Mouse (Mus musculus) A20 (cell line): ENCODE data around the gene Itln1.

Experiments used
- DNase-seq: peaks from one replicate; pipeline ENCODE4 v3.0.0-alpha.2; 2011; ENCODE audit warnings: low read depth, low spot score

Itln1 gene

GRCm38 (mm10) chr1:171535194-171535593, at the start of gene Itln1:
Gene Itln1, minus strand, starts transcription at chr1:171535294.
- no peak for DNase-seq

DNA sequence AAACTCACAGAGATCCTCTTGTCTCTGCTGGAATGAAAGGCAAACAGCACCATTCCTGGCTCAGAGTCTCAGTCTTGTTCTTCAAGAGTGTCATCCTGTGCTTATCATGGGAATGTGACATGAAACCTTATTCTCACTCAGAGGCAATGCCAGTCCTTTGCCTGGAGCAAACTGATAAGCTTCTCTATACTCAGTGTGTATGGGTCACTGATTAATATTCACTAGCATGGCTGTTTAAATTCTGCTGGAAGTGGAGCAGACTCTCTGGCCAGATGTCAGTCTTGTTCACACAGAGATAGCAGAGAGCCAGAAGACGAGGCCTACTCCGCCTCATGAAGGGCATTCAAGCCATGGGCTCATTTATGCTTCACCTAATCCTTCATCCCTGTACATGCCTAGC, 49.5 kb upstream of the Itln1 start:
- DNase-seq, result no peak

DNA sequence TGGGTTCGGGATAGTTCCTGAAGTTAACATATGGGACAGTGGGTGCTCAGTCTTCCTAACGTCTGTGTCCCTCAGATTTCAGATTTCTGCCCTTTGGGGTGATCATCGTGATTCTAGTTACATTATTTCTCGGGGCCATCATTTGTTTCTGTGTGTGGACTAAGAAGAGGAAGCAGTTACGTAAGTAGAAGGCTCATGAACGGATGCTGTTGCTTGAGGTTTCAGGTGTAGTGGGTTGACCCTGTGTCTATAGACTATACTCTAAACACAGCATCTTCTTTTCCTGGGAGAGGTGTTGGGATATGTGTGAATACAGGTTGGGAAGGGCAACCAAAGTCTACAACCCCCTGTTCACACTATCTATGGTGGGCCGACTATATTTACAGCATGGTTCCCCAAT, 42.1 kb upstream of the Itln1 start:
- DNase-seq, result no peak

DNA sequence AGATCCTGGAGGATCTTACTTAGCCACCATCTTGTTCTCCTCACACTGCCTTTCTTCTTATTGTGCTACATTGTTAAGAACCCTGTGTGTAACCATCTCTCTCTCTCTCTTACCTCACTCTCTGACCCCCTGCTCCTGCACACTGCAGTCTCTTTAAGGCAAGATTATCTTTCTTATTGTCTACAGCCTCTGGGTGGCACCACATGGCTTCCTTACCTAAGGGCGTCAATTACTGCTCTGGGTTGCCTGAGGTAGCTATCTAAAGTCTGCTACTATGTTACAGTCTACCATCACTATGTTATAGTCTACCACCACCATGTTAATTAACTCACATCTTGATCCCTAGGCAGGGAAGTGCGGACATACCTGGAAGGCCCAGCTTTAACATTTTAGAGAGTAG, 33.3 kb upstream of the Itln1 start:
- peak; percentile 81 for DNase-seq

DNA sequence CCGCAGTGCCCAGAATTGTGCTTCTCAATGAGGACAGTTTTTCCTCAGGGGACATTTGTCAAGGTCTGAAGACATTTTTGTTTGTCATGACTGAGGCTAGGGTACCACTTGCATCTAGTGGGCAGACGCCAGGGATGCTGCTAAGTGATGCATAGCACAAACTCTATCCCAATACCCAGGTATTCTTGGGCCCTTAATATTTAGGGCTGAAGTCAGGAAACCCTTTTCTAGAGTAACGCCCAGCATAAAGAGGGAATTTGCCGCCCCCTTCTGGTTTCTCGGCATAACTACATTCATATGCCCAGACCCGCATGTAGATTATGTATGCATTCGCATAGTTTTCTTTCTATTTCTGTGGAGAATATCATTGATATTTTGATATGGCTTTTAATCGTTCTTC, 31.7 kb upstream of the Itln1 start:
- peak; percentile 89 for DNase-seq

GRCm38 (mm10) chr1:171565888-171566287, 30.8 kb upstream of the Itln1 start:
- DNase-seq, result no peak

GRCm38 (mm10) chr1:171564247-171564646, 29.2 kb upstream of the Itln1 start:
- DNase-seq, result peak; percentile 92

- peak; percentile 70 for DNase-seq
Observed at GRCm38 (mm10) chr1:171563042-171563441, 27.9 kb upstream of the Itln1 start.

DNA sequence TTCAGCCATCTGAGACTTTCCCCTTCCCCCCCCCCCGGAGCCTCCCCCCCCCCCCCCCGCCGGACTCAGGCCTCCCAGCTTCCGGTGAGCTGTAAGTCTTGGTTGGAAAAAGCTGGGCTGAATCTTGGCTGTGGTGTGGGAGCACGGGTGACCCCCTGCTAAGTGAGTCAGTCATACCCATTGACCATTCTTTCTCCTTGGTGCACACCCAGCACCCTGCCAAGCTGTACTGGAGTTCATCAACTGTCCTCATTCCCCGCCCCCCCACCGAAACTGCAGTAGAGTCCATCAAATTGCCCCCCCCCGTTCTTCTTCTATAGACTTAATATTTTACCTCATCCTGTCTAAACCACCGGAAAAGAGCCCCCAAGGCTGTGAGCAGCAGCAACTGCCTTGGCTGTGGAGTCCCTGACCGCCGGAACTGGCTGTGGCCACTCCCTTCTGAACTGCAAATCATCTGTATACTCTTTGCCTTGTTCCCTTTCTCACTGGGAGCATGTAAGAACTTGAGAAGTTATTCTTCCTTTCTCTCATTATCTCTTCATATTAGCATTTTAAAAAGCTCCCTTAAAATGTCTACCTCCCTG, 26.6 kb upstream of the Itln1 start:
- DNase-seq, result no peak

DNA sequence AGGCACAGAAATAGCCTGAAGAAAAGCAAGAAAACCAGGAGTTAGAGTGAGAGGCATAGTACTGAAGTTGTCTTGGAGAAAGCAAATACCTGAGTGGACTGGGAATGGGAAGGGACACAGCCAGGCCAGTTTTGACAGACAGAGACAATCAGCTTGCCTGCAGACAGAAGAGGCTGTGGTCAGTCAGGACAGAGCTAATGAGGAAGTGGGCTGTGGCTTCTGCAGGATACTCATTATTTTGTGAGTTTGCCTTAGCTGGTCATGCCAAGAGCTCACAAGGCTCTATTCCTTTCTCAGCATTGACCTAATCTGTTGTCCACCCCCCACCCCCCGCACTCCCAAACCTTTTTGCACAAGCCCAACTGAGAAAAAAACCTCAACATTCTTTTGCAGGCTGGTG, 26.1 kb upstream of the Itln1 start:
- peak; percentile 51 for DNase-seq

DNA sequence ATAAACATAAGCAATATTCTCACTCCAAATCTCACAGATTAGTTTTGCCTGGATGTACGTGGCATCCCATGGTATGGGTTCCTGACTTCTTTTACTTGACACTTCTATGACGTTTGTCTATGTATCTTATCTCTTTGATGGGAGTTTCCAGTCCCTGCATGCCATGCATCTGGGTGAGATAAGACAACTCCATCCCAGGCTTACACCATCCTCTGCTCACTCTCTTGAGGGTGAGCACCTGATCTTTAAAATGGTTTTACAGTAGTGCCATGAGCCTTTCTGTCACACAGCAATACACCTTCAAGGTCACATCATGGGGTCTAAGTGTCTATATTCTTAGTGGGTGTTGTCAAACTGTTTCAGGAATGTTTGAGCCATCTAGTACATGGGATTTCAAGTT, 25.2 kb upstream of the Itln1 start:
- DNase-seq, result no peak

DNA sequence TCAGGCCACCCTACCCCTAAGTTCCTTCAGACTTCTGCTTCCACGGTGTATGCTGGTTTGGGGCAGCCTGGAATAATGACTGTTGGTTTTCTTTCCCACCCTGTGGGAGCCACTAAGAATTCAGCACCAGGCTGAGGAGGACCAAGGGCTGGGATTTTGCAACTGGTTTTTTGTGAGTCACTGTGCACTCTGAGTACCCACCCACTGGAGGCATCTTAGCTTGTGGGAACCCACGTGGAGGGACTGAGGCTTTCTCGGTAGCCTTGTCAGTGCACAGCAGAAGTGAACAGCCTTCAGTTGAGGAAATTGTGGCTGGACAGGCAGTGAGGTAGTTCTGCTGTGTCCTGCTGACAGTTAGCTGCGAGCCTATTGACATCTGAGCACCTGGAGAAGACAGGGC, 23.8 kb upstream of the Itln1 start, which contains the start of gene Cd244a:
Gene Cd244a (plus strand): TSS at position 296 of the 400 bp plus-strand sequence.
- DNase-seq, result no peak

- DNase-seq, result no peak
Observed at GRCm38 (mm10) chr1:171558407-171558806, 23.3 kb upstream of the Itln1 start.

DNA sequence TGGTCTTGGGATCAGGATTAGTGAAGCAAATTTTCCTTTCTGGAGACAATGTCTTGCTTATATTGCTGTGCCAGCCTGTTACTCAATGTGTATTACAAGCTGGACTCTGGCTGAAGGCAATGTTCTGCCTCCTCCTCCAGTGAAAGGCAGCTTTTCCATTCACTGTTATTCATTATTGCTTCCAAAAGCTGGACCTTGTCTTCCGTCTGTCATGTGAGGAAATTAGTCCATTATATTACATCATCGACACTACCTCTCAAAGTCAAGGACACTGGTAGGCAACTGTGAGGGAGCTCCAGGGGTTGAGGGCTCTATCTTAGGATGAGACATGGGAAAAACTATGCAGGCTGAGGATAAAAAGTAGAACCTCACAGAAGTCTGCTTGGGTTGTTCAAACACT, 21.3 kb upstream of the Itln1 start:
- DNase-seq, result no peak

DNA sequence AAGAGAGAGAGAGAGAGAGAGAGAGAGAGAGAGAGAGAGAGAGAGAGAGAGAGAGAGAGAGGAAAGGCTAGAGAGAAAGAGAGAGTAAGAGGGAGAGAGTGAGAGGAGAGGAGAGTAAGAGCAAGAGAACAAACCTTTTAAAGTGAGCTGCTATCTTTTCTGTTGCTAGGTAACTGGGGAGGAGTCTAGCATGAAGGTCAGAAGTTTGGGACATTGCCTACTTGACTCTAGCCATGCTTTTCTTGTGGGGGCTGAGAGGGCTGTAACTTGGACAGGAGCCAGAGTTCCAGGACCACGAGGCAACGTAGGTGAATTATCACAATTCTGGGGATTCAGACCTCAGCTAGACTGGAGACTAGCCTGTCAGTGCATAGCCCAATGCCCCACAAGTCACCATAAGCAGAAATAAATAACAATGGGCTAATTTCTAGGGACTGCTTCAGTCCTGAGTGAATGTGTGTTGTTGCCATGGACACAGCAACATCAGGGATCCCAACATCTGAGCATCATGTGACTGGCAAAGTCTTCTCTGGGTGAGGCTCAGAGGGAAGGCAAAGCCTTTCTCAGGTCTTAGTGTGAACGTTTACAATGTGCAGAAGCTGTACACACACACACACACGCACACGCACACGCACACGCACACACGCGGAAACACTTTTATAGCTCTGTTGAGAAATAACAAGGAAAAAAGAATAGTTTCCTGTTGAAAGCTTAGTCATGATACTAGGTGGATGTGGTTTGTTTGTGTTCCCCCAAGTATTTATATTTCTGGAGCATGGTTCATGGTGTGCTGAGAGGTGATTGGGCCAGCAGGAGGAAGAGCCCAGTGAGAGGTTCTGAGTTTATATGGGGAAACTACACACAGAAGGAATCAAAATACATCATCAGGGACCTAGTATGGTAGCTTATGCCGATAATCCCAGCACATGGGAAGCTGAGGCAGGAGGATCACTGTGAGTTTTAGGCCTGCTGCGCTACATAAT, 18.6 kb upstream of the Itln1 start:
- peak; percentile 76 for DNase-seq

DNA sequence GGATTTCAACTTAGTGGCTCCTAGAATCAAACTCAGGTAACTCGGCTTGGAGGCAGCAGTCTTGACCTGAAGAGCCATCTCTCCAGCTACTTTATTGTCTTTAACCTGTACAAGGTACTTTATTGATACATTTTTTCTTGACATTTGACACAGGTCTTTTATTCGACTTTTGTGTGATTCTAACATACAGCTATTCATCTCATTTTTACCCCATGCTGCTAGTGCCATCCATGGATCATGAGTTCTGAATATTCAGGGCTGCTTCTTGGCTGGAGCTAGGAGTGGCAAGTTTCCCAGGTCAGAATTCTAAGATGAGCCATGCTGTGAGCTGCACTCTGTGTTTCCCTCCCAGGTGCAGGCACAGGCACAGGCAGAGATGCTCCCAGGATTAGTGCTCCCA, 17.1 kb upstream of the Itln1 start:
- peak; percentile 76 for DNase-seq

GRCm38 (mm10) chr1:171551326-171551725, 16.2 kb upstream of the Itln1 start:
- DNase-seq, result peak; percentile 98

- peak; percentile 77 for DNase-seq
Observed at GRCm38 (mm10) chr1:171540694-171541093, 5.6 kb upstream of the Itln1 start.

DNA sequence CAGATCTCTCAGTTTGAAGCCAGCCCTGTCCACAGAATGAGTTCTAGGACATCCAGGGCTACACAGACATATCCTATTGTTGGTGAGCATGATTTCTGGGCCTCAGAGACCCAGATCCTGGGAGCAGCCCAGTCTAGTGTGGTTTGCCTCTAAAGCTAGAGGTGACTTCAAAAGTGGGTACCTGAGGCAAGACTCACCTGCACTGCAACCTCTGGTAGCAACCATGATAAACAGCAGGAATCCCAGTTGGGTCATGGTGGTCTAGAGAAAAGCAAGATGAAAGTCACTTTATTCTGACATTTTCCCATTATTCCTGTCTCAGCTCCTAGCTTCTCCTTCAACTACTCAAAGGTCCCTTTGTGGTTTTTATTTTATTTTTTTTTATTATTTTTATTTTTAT, 537 bp downstream of the Itln1 start:
- no peak for DNase-seq

DNA sequence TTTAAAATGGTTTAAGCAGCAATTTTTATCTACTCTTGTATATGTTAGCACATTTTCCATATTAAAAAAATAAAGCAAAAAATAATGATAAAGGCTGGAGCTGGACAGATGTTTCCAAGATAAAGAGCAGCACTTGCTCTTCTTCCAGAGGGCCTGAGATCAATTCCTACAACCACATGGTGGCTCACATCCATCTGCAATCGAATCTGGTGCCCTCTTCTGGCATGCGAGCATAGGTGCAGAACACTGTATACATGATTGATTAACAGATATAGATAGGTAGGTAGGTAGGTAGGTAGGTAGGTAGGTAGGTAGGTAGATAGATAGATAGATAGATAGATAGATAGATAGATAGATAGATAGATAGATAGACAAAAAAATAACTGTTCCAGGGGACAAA, 2.3 kb downstream of the Itln1 start:
- no peak for DNase-seq

GRCm38 (mm10) chr1:171531367-171531766, 3.7 kb downstream of the Itln1 start:
- no peak for DNase-seq

GRCm38 (mm10) chr1:171515557-171515956, 19.5 kb downstream of the Itln1 start:
- no peak for DNase-seq

DNA sequence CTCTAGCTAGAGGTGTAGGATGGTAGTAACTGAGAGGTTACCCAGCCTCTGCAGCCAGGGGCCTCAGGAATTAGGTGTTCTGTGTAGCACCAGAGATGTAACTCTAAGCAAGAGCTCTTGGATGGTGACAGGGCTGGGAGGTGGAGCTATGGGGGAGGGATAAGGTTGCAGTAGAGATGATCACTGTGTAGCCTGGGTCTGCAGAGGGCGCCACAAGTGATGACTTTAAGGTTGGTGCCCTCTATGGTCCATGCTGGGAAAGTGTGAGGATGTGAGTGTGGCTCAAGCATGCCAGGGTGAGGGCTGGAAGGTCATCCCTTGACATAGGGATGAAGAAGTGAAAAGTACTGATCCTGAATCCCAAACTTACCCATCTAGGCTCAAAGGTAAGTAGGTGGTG, 20.1 kb downstream of the Itln1 start:
- DNase-seq, result peak; percentile 63
